Mouse (Mus musculus) embryonic facial prominence, embryonic 12.5 days (tissue): ENCODE data around the gene Ankrd36. TPM values are rescaled to one million over a fixed set of nuclear protein-coding genes. Genes with fewer than 3 reads are reported as not detected.

Experiments used
- ATAC-seq: fragments of 200-750 bp; cut with Nextera tagmentation; 2 replicates; pipeline ENCODE4 v1.8.0; 2017; ENCODE audit not compliant: insufficient number of reproducible peaks, insufficient read depth, low FRiP score, low TSS enrichment
- H3K27ac ChIP-seq: fragments of 300-500 bp; sonication (generic); 2 replicates; pipeline ENCODE4 v1.5.1; 2016; ENCODE audit warnings: mild to moderate bottlenecking
- H3K27me3 ChIP-seq: fragments of 300-500 bp; sonication (generic); 2 replicates; pipeline ENCODE4 v1.6.1; 2016; ENCODE audit warnings: mild to moderate bottlenecking, moderate library complexity
- H3K36me3 ChIP-seq: fragments of 300-500 bp; sonication (generic); 2 replicates; pipeline ENCODE4 v1.6.1; 2016; ENCODE audit warnings: mild to moderate bottlenecking
- H3K4me1 ChIP-seq: fragments of 300-500 bp; sonication (generic); 2 replicates; pipeline ENCODE4 v1.6.1; 2016
- H3K4me2 ChIP-seq: fragments of 300-500 bp; sonication (generic); replicated peaks from 2 replicates; pipeline ENCODE4 v1.6.1; 2016; ENCODE audit warnings: mild to moderate bottlenecking, moderate library complexity
- H3K4me3 ChIP-seq: fragments of 300-500 bp; sonication (generic); 2 replicates; pipeline ENCODE4 v1.5.1; 2016; ENCODE audit warnings: mild to moderate bottlenecking
- H3K9ac ChIP-seq: fragments of 300-500 bp; sonication (generic); 2 replicates; pipeline ENCODE4 v1.6.1; 2016; ENCODE audit warnings: mild to moderate bottlenecking, moderate library complexity
- H3K9me3 ChIP-seq: fragments of 300-500 bp; sonication (generic); 2 replicates; pipeline ENCODE4 v1.6.1; 2016; ENCODE audit warnings: mild to moderate bottlenecking, moderate library complexity
- WGBS: fragments of 180-500 bp; shearing (Covaris S2); methylation state at CpG from one replicate; pipeline ENCODE4 v1.1.7; 2016; 5-methylcytosine and 5-hydroxymethylcytosine counted together
- polyA plus RNA-seq: library from polyadenylated mRNA; unstranded; fragments of >200 nt; fragmentation: Nextera tagmentation; extraction: Ambion mirVana; gene quantifications from 2 replicates; pipeline ENCODE4 v1.2.1, GENCODE M21; 2016

The Ankrd36 gene
- polyA plus RNA-seq, 1 experiment from 2014 or later: 0.13 TPM

DNA sequence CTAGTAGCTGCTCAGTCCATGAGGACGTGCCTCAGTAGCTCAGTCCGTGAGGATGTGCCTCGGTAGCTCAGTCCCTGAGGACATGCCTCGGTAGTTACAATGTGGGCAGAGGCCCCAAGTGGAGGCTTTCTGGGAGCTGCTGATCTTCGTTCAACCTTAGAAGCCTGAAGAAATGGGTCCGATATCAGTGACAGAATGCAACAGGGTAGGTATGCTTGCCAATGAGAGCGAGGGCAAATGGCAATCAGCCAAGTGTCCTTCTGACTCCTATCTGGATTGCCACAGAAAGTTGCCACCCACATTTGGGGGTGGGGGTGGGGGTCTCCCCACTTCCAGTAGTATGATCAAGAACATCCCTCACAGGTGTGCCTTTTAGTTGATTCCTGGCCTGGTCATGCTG is 131.3 kb downstream of the Ankrd36 start:
- Histone ChIP-seq H3K4me1 (peaks cover 1% of the 10 kb centered on the region; the same call in 1 of the 2 replicates), H3K4me2 (no peak overlapping the region), H3K27me3 (no peaks in the 10 kb centered on the region), H3K27ac (no peak overlapping the region), H3K9ac (no peak overlapping the region), H3K4me3 (no peak overlapping the region), H3K9me3 (no peaks in the 10 kb centered on the region), H3K36me3 (peaks cover 20% of the 10 kb centered on the region)
- no peak for ATAC-seq
- 90% methylated on average over 7 of the region's 7 CpGs for WGBS

DNA sequence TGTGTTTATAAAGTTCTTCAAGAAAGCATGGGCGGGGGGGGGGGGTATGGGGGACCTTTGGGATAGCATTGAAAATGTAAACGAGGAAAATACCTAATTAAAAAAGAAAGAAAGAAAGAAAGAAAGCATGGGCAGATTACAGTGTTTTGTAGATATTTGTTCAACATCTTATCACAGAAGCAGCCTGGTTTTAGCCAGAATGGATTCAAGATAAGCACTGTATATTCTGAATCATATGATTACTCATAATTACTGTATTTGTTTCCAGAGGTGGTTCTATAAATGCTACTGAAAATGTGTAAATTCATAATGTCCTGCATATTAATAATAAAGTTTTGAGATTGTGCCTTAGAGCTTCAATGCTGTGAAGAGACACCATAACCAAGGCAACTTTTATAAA is 131.8 kb downstream of the Ankrd36 start:
- Histone ChIP-seq H3K4me3 (no peak overlapping the region), H3K4me1 (peaks cover 6% of the 10 kb centered on the region; the same call in 1 of the 2 replicates), H3K36me3 (peaks cover 20% of the 10 kb centered on the region), H3K9ac (no peak overlapping the region), H3K27me3 (no peaks in the 10 kb centered on the region), H3K27ac (no peak overlapping the region), H3K4me2 (no peak overlapping the region), H3K9me3 (no peaks in the 10 kb centered on the region)
- WGBS: 76% methylated on average over 2 of the region's 2 CpGs
- ATAC-seq: no peak

DNA sequence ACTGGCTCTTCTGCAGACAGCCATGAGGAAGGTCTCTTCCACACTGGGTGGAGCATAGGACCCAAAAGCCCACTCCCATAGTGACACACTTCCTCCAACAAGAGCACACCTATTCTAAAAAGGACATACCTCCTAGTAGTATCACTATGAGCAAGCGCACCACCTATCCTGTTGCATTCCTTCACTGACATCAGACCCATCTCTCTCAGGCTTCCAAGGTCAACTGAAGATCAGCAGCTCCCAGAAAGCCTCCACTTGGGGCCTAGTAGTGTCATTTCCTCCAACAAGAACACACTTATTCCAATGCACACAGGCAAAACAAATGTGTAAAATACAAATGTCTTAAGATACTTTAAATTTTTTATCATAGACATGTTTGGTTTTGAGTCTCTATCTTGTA is 132.3 kb downstream of the Ankrd36 start:
- H3K4me2 ChIP-seq: no peak overlapping the region
- H3K4me1 ChIP-seq: peaks cover 11% of the 10 kb centered on the region
- no peaks in the 10 kb centered on the region for H3K9me3 ChIP-seq
- H3K4me3 ChIP-seq: no peak overlapping the region
- ATAC-seq: no peak
- H3K27ac ChIP-seq: no peak overlapping the region
- no peak overlapping the region for H3K9ac ChIP-seq
- H3K36me3 ChIP-seq: peaks cover 20% of the 10 kb centered on the region
- WGBS: 96% methylated on average over 1 of the region's 1 CpGs
- H3K27me3 ChIP-seq: no peaks in the 10 kb centered on the region

DNA sequence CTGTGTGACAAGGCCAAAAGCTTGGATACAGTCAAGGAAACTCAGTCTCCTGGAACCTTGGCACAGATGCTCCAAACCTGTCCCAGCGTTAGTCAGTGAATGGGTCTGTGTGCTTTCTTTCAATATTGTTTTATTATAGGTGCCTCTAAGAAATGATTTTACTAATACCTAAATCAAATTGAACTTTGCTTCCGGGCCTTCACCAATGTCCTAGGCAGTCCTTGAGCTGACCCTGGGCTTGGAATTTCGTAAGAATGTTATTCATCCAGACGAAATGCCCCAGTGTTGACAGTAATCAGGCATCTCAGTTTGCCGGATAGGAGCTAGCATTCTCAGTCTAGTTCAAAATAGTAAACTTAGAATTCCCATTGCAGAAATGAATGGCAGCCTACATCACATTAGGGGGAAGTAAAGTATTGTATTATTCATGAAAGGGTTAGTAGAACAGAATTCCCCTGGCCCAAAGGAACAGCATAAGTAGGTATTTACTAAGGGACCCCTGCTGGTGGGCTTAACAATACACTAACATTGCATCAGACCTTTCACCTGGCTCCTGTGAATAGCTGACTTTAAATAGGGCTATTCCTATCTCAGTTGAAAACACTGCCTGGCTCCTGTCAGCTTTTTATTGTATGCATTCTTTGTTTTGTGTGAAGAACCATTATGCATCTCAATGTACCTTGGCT is 132.9 kb downstream of the Ankrd36 start:
- 79% methylated on average over 5 of the region's 5 CpGs for WGBS
- H3K4me2 ChIP-seq: no peak overlapping the region
- H3K9me3 ChIP-seq: no peaks in the 10 kb centered on the region

DNA sequence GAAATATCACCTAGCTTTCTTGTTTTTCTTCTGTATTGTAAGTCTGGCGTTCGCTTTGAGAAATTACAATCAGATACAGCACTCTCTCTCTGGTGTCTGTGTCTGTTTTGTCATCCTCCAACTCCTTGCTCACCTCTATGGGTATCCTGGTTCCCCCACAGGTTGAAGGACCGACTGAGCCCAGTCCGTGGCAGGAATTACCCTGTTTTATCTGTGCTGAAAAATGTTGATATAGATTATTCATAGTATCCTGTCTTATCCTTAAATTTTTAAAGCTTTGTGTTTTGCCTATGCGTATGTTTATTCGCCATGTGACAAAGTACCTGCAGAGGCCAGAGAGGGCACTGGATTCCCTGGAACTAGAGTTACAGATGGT is 133.5 kb downstream of the Ankrd36 start:
- H3K27me3 ChIP-seq: no peaks in the 10 kb centered on the region
- H3K36me3 ChIP-seq: peaks cover 20% of the 10 kb centered on the region
- H3K4me1 ChIP-seq: peaks cover 12% of the 10 kb centered on the region
- H3K9me3 ChIP-seq: no peaks in the 10 kb centered on the region
- no peak overlapping the region for H3K9ac ChIP-seq
- no peak overlapping the region for H3K4me2 ChIP-seq
- no peak for ATAC-seq
- WGBS: 87% methylated on average over 6 of the region's 6 CpGs
- H3K4me3 ChIP-seq: no peak overlapping the region
- H3K27ac ChIP-seq: no peak overlapping the region

More for the DNA sequence above, 132.9 kb downstream of the Ankrd36 start:
- Histone ChIP-seq H3K4me1 (peaks cover 12% of the 10 kb centered on the region), H3K36me3 (peaks cover 20% of the 10 kb centered on the region), H3K27ac (no peak overlapping the region), H3K27me3 (no peaks in the 10 kb centered on the region), H3K9ac (no peak overlapping the region), H3K4me3 (no peak overlapping the region)
- no peak for ATAC-seq

DNA sequence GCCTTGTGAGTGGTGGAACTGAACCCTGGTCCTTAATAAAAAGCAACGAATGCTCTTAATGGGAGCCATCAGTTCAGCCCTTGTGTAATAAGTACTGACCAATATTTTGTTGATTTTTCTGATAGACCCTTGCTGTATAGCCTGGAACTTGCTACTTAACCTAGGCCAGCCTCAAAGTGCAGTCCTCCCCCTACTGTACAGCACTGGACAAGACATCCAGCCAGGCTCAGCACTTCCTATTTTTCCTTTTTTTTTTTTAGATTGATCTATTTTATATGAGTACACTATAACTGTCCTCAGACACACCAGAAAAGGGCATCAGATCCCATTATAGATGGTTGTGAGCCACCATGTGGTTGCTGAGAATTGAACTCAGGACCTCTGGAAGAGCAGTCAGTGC is 133.9 kb downstream of the Ankrd36 start:
- H3K9ac ChIP-seq: no peak overlapping the region
- no peaks in the 10 kb centered on the region for H3K27me3 ChIP-seq
- H3K4me2 ChIP-seq: no peak overlapping the region
- peaks cover 20% of the 10 kb centered on the region for H3K36me3 ChIP-seq
- H3K4me3 ChIP-seq: no peak overlapping the region
- no peak overlapping the region for H3K27ac ChIP-seq
- 98% methylated on average over 1 of the region's 1 CpGs for WGBS
- ATAC-seq: no peak
- peaks cover 12% of the 10 kb centered on the region for H3K4me1 ChIP-seq
- no peaks in the 10 kb centered on the region for H3K9me3 ChIP-seq

DNA sequence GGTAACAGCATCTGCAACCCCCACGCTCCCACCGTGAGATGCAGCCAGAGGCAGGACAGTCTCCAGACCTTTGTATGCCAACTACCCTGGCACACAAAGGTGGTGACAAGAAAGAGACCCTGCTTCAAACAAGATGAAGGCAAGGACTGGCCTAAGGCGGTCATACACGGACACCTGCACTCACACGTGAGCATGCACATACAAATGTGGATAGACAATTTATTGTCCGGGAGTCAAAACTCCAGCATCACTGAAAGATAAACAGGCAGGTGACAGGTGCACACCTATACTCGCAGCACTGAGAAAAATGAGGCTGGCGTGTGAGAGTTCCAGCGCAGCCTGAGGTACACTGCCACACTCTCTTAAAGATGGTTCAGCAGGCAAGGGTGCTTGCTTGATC is 136.5 kb downstream of the Ankrd36 start:
- no peaks in the 10 kb centered on the region for H3K27me3 ChIP-seq
- peaks cover 12% of the 10 kb centered on the region for H3K4me1 ChIP-seq
- no peaks in the 10 kb centered on the region for H3K9me3 ChIP-seq
- 92% methylated on average over 9 of the region's 9 CpGs for WGBS
- H3K36me3 ChIP-seq: peaks cover 20% of the 10 kb centered on the region
- H3K4me3 ChIP-seq: peak overlapping the region; percentile 95
- ATAC-seq: no peak
- H3K4me2 ChIP-seq: peak overlapping the region; percentile 85
- no peak overlapping the region for H3K9ac ChIP-seq
- no peak overlapping the region for H3K27ac ChIP-seq

DNA sequence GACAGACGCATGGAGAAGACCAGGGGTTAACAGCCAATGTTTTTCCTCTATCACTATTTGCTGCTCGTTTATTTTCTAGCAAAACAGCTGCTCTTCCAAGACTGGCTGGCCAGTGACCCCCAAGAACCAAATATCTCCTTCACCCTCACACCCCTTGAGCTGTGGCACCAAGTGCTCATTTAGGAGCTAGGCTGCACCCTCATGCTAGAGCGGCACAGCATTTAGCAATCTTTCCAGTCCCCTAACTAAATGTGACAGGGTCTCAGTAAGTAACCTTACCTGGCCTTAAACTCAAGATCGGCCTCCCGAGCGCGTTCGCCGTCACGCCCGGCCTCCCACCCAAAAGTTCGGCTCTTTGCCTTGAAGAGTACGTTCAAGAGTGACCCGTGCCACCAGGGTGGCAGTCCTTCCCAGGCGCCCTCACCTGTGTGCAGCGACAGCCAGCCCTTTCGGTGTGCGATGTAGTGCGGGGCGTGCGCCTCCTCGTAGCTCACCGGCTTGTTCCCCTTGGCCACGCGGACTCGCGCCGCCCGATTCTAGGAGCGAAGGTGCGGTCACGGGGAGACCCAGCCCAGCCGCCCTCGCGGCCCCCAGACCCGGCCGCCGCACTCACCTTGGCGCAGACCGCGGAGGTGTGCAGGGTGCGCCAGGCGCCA is 137.5 kb downstream of the Ankrd36 start:
- Histone ChIP-seq H3K4me3 (peak overlapping the region; percentile 95), H3K4me1 (peaks cover 12% of the 10 kb centered on the region), H3K27ac (peak overlapping the region; percentile 80), H3K36me3 (peaks cover 20% of the 10 kb centered on the region), H3K27me3 (no peaks in the 10 kb centered on the region), H3K4me2 (peak overlapping the region; percentile 85), H3K9ac (peak overlapping the region; percentile 91), H3K9me3 (no peaks in the 10 kb centered on the region)
- under 1% methylated on average over 43 of the region's 43 CpGs for WGBS
- ATAC-seq: peak; percentile 57

DNA sequence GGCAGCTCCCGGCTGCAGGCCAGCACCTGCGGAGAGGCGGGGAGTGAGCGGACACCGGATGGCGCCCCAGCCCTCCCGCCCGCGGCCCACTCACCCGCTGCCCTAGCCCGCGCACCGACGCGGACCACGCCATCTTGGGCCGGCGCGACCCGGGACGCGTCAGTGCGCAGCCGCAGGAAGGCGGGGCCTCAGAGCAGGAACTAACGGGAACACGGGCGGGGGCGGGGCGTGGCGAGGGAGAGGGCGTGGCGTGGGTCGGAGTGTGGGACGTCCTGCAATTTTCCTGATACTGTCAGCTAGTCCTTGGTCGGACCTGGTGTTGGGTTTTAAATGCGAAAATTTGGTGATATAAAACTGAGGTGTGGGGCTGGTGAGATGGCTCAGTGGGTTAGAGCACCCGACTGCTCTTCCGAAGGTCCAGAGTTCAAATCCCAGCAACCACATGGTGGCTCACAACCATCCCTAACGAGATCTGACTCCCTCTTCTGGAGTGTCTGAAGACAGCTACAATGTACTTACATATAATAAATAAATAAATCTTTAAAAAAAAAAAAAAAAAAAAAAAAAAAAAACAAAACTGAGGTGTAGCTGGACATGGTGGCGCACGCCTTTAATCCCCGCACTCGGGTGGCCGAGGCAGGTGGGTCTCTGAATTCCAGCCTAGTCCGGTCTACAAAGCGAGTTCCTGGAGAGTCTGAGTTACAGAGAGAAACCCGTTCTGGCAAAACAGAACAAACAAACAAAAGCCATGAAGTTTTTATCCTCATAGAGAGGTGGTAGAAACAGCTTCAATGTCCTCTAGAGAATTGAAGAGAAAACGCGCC is 138.3 kb downstream of the Ankrd36 start:
- no peaks in the 10 kb centered on the region for H3K27me3 ChIP-seq
- WGBS: 18% methylated on average over 50 of the region's 50 CpGs
- no peaks in the 10 kb centered on the region for H3K9me3 ChIP-seq
- H3K9ac ChIP-seq: peak overlapping the region; percentile 91
- H3K36me3 ChIP-seq: peaks cover 24% of the 10 kb centered on the region
- peaks cover 12% of the 10 kb centered on the region for H3K4me1 ChIP-seq
- ATAC-seq: peak; percentile 90
- peak overlapping the region; percentile 95 for H3K4me3 ChIP-seq
- H3K27ac ChIP-seq: peak overlapping the region; percentile 80
- peak overlapping the region; percentile 85 for H3K4me2 ChIP-seq

DNA sequence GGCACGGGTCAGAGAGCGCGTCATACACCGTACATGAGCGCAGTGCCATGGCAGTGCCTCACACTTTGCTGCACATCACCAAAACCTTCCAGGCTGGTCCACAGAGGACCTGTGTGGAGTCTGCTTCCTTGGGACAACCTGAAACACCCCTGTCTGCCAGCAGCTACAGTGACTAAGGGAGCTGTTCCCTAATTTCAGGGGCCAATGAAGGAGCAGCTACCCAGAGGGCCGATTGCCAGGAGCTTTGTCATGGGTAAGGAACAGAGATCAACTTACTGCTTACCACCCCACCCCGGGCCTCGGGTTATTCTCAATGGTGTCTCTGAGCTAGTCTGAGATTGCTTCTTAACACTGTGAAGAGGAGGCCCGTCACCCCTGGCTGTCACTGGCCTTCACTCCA is 145.7 kb downstream of the Ankrd36 start:
- H3K36me3 ChIP-seq: peaks cover 40% of the 10 kb centered on the region
- H3K27me3 ChIP-seq: no peaks in the 10 kb centered on the region
- H3K4me3 ChIP-seq: no peak overlapping the region
- no peaks in the 10 kb centered on the region for H3K9me3 ChIP-seq
- H3K27ac ChIP-seq: no peak overlapping the region
- no peak for ATAC-seq
- no peaks in the 10 kb centered on the region for H3K4me1 ChIP-seq
- no peak overlapping the region for H3K4me2 ChIP-seq
- H3K9ac ChIP-seq: no peak overlapping the region
- 84% methylated on average over 9 of the region's 9 CpGs for WGBS

DNA sequence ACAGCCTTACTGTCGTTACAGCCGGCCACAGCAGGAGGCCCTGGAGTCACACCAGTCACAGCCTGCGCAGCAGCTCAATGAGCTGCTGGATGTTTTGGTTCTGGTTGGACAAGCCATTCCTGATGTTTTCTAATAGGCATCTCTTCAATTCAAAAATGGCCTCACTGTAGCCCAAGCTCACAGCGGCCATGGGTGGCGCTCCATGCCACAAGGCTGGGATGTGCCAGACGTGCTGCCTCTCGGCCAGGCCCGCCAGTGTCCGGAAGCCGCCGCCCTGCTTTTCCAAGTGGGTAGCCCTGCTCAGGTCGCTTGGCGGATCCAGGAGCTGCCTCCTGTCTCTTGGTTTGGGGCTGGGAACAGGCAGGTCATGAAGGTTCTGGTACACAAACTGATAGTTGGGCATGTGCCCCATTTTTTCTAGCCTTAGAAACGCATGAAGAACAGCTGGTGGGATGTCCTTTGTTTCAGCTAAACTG is 146.2 kb downstream of the Ankrd36 start, which contains the start of gene Mrps24:
Mrps24 (minus strand) TSS at position 51 of the 476 bp plus-strand sequence.
- 84% methylated on average over 14 of the region's 14 CpGs for WGBS
- Histone ChIP-seq H3K27me3 (no peaks in the 10 kb centered on the region), H3K36me3 (peaks cover 40% of the 10 kb centered on the region), H3K9me3 (no peaks in the 10 kb centered on the region), H3K9ac (no peak within 1 kb of the TSS), H3K4me1 (no peaks in the 10 kb centered on the region), H3K4me3 (no peak within 1 kb of the TSS), H3K27ac (no peak within 1 kb of the TSS), H3K4me2 (no peak within 1 kb of the TSS)
- 0 out of 2 replicates have a peak, but pooled peaks have one; percentile 36 for ATAC-seq
